Mouse (Mus musculus): Measurements from ENCODE around the gene Nrsn2. TPM values are rescaled to one million over a fixed set of nuclear protein-coding genes. Genes with fewer than 3 reads are reported as not detected.
"Not testable (repeated sequence)": the region's sequence is repeated elsewhere in the genome, so short reads cannot be mapped to it uniquely, and the experiment has no call there.

Nrsn2 gene
- total and polyA plus RNA-seq, 2 experiments = not detected

- no peak for TF ChIP-seq POLR2A (IDR thresholded peaks at IDR 0.05; ENCODE audit: extremely low read depth, insufficient read depth, low read length)
- peak; percentile 97 for TF ChIP-seq CTCF (IDR thresholded peaks at IDR 0.05; ENCODE audit: low read depth, low read length)
- H3K27me3 ChIP-seq (ENCODE audit: control insufficient read depth, insufficient read depth, low read length) = no peaks in the 10 kb centered on the region
- peak overlapping the region; percentile 40 for H3K27ac ChIP-seq (replicated peaks; ENCODE audit: insufficient read depth, low read depth, low read length)
- no peak overlapping the region for H3K4me3 ChIP-seq (ENCODE audit: insufficient read depth, low read depth, low read length)
- no peaks in the 10 kb centered on the region for H3K79me2 ChIP-seq (ENCODE audit: control insufficient read depth, insufficient read depth, low read length)
- DNase-seq (ENCODE audit: extremely low read depth, low read depth, low spot score) = peak; percentile 99
- WGBS = 8% methylated on average over 17 of the region's 17 CpGs
- peaks cover 25% of the 10 kb centered on the region for H3K4me1 ChIP-seq (ENCODE audit: control insufficient read depth, insufficient read depth, low read length)
- no peak overlapping the region for H3K9ac ChIP-seq (ENCODE audit: low read depth, low read length)
- H3K36me3 ChIP-seq (ENCODE audit: control insufficient read depth, insufficient read depth, low read length) = no peaks in the 10 kb centered on the region
Observed at GRCm38 (mm10) chr2:152363245-152364147, 12.9 kb downstream of the Nrsn2 start.

GRCm38 (mm10) chr2:152361193-152361592, 15.2 kb downstream of the Nrsn2 start:
- Histone ChIP-seq H3K27me3 (ENCODE audit: control insufficient read depth, insufficient read depth, low read length) (no peaks in the 10 kb centered on the region), H3K27ac (replicated peaks; ENCODE audit: insufficient read depth, low read depth, low read length) (peak overlapping the region; percentile 1), H3K36me3 (ENCODE audit: control insufficient read depth, insufficient read depth, low read length) (no peaks in the 10 kb centered on the region), H3K9ac (ENCODE audit: low read depth, low read length) (no peak overlapping the region), H3K4me3 (ENCODE audit: insufficient read depth, low read depth, low read length) (no peak overlapping the region), H3K4me1 (ENCODE audit: control insufficient read depth, insufficient read depth, low read length) (peaks cover 25% of the 10 kb centered on the region), H3K79me2 (ENCODE audit: control insufficient read depth, insufficient read depth, low read length) (no peaks in the 10 kb centered on the region)
- 90% methylated on average over 8 of the region's 8 CpGs for WGBS
- DNase-seq (ENCODE audit: extremely low read depth, low read depth, low spot score) = peak; percentile 10
- no peak for TF ChIP-seq CTCF (IDR thresholded peaks at IDR 0.05; ENCODE audit: low read depth, low read length)
- no peak for TF ChIP-seq POLR2A (IDR thresholded peaks at IDR 0.05; ENCODE audit: extremely low read depth, insufficient read depth, low read length)

- H3K4me3 ChIP-seq (ENCODE audit: insufficient read depth, low read depth, low read length) = no peak overlapping the region
- TF ChIP-seq CTCF (IDR thresholded peaks at IDR 0.05; ENCODE audit: low read depth, low read length) = no peak
- no peak for TF ChIP-seq POLR2A (IDR thresholded peaks at IDR 0.05; ENCODE audit: extremely low read depth, insufficient read depth, low read length)
- no peaks in the 10 kb centered on the region for H3K36me3 ChIP-seq (ENCODE audit: control insufficient read depth, insufficient read depth, low read length)
- no peaks in the 10 kb centered on the region for H3K27me3 ChIP-seq (ENCODE audit: control insufficient read depth, insufficient read depth, low read length)
- no peak overlapping the region; the same call in 1 of the 2 replicates for H3K9ac ChIP-seq (ENCODE audit: low read depth, low read length)
- H3K4me1 ChIP-seq (ENCODE audit: control insufficient read depth, insufficient read depth, low read length) = peaks cover 25% of the 10 kb centered on the region
- H3K27ac ChIP-seq (replicated peaks; ENCODE audit: insufficient read depth, low read depth, low read length) = peak overlapping the region; percentile 64
- peak; percentile 97 for DNase-seq (ENCODE audit: extremely low read depth, low read depth, low spot score)
- WGBS = under 1% methylated on average over 7 of the region's 7 CpGs
- no peaks in the 10 kb centered on the region for H3K79me2 ChIP-seq (ENCODE audit: control insufficient read depth, insufficient read depth, low read length)
Observed at GRCm38 (mm10) chr2:152360271-152360775, 16.1 kb downstream of the Nrsn2 start.

- DNase-seq (ENCODE audit: extremely low read depth, low read depth, low spot score) = peak; percentile 85
- no peaks in the 10 kb centered on the region for H3K79me2 ChIP-seq (ENCODE audit: control insufficient read depth, insufficient read depth, low read length)
- no peaks in the 10 kb centered on the region for H3K27me3 ChIP-seq (ENCODE audit: control insufficient read depth, insufficient read depth, low read length)
- no peaks in the 10 kb centered on the region for H3K36me3 ChIP-seq (ENCODE audit: control insufficient read depth, insufficient read depth, low read length)
- 21% methylated on average over 5 of the region's 5 CpGs for WGBS
- peaks cover 25% of the 10 kb centered on the region for H3K4me1 ChIP-seq (ENCODE audit: control insufficient read depth, insufficient read depth, low read length)
- TF ChIP-seq CTCF (IDR thresholded peaks at IDR 0.05; ENCODE audit: low read depth, low read length) (no peak), POLR2A (IDR thresholded peaks at IDR 0.05; ENCODE audit: extremely low read depth, insufficient read depth, low read length) (no peak)
- no peak overlapping the region for H3K4me3 ChIP-seq (ENCODE audit: insufficient read depth, low read depth, low read length)
- no peak overlapping the region for H3K9ac ChIP-seq (ENCODE audit: low read depth, low read length)
- peak overlapping the region; percentile 53 for H3K27ac ChIP-seq (replicated peaks; ENCODE audit: insufficient read depth, low read depth, low read length)
Observed at GRCm38 (mm10) chr2:152359616-152360015, 16.8 kb downstream of the Nrsn2 start.

GRCm38 (mm10) chr2:152358977-152359376, 17.5 kb downstream of the Nrsn2 start:
- not testable (repeated sequence) for H3K27ac ChIP-seq (replicated peaks; ENCODE audit: insufficient read depth, low read depth, low read length); DNase-seq (ENCODE audit: extremely low read depth, low read depth, low spot score); H3K9ac ChIP-seq (ENCODE audit: low read depth, low read length); H3K79me2 ChIP-seq (ENCODE audit: control insufficient read depth, insufficient read depth, low read length); H3K27me3 ChIP-seq (ENCODE audit: control insufficient read depth, insufficient read depth, low read length); H3K36me3 ChIP-seq (ENCODE audit: control insufficient read depth, insufficient read depth, low read length); H3K4me3 ChIP-seq (ENCODE audit: insufficient read depth, low read depth, low read length)
- H3K4me1 ChIP-seq (ENCODE audit: control insufficient read depth, insufficient read depth, low read length) = peaks cover 24% of the 10 kb centered on the region
- 87% methylated on average over 5 of the region's 5 CpGs for WGBS
- TF ChIP-seq CTCF (IDR thresholded peaks at IDR 0.05; ENCODE audit: low read depth, low read length) = peak; percentile 41

- Histone ChIP-seq H3K9ac (ENCODE audit: low read depth, low read length) (no peak overlapping the region), H3K27ac (replicated peaks; ENCODE audit: insufficient read depth, low read depth, low read length) (no peak overlapping the region), H3K4me3 (ENCODE audit: insufficient read depth, low read depth, low read length) (no peak overlapping the region), H3K27me3 (ENCODE audit: control insufficient read depth, insufficient read depth, low read length) (no peaks in the 10 kb centered on the region), H3K4me1 (ENCODE audit: control insufficient read depth, insufficient read depth, low read length) (peaks cover 17% of the 10 kb centered on the region), H3K79me2 (ENCODE audit: control insufficient read depth, insufficient read depth, low read length) (no peaks in the 10 kb centered on the region), H3K36me3 (ENCODE audit: control insufficient read depth, insufficient read depth, low read length) (no peaks in the 10 kb centered on the region)
- TF ChIP-seq POLR2A (IDR thresholded peaks at IDR 0.05; ENCODE audit: extremely low read depth, insufficient read depth, low read length) = no peak
- no peak for TF ChIP-seq CTCF (IDR thresholded peaks at IDR 0.05; ENCODE audit: low read depth, low read length)
- DNase-seq (ENCODE audit: extremely low read depth, low read depth, low spot score) = no peak
- 92% methylated on average over 3 of the region's 3 CpGs for WGBS
Observed at GRCm38 (mm10) chr2:152357254-152357653, 19.2 kb downstream of the Nrsn2 start.

All from liver, adult 2 months (tissue).